Mouse (Mus musculus): Measurements from ENCODE around the gene Mtmr12. TPM values are rescaled to one million over a fixed set of nuclear protein-coding genes. Genes with fewer than 3 reads are reported as not detected.

The Mtmr12 gene
- polyA plus RNA-seq, 2 experiments = 16.6 to 20.7 TPM

DNA sequence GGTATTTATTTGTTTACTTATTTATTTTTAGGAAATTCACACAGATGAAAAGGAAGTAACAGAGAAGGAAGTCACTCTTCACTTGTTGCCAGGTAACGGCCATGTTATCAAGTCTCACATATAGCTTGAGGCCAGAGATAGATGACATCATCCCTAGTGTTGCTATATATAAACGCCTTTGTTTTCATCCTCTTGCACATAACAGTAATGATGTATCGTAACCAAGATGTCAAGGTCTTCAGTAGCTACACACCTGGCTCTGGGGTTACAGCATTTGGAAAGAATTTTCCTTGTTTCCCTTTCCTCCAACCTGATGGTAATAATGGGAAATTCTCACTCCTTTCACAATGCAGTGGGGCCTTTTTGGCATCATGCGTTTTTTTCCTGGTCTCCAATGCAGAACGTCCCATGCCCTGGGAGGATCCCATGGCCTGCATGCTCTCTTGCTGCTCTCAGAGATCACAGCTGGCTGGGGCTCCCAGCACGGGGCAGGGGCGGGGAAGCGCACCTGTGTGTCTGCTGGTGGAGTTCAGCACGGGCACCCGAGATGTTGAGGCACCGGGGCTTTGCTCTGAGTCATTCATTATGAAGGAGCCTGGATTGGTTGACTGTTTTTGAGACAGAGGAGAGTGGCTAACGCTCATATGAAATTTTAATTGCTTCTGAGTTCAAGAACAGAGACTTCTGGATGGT, 25.6 kb downstream of the Mtmr12 start:
- H3K9ac ChIP-seq (ENCODE audit: low read depth, low read length, severe bottlenecking) = no peak overlapping the region
- peaks cover 8% of the 10 kb centered on the region; the same call in 1 of the 2 replicates for H3K4me1 ChIP-seq (ENCODE audit: control insufficient read depth, insufficient read depth, low read length)
- H3K27me3 ChIP-seq (ENCODE audit: control insufficient read depth, insufficient read depth, low read length) = no peaks in the 10 kb centered on the region
- H3K9me3 ChIP-seq (ENCODE audit: control insufficient read depth, low read length) = no peaks in the 10 kb centered on the region
- WGBS = 47% methylated on average over 12 of the region's 12 CpGs
- peaks cover 26% of the 10 kb centered on the region for H3K36me3 ChIP-seq (ENCODE audit: control insufficient read depth, insufficient read depth, low read length)
- ATAC-seq (ENCODE audit: low FRiP score, low read depth) = peak; percentile 54; the same call in 1 of the 2 replicates
- H3K27ac ChIP-seq (replicated peaks; ENCODE audit: low read depth, low read length) = no peak overlapping the region
- no peak for TF ChIP-seq POLR2A (IDR thresholded peaks at IDR 0.05; ENCODE audit: borderline replicate concordance, extremely low read depth, insufficient read depth, insufficient read length)
- DNase-seq (ENCODE audit: low spot score) = peak; percentile 59
- no peak overlapping the region for H3K4me3 ChIP-seq (replicated peaks; ENCODE audit: low read length)
- H3K4me2 ChIP-seq (replicated peaks; ENCODE audit: low read depth, low read length, severe bottlenecking) = no peak overlapping the region

DNA sequence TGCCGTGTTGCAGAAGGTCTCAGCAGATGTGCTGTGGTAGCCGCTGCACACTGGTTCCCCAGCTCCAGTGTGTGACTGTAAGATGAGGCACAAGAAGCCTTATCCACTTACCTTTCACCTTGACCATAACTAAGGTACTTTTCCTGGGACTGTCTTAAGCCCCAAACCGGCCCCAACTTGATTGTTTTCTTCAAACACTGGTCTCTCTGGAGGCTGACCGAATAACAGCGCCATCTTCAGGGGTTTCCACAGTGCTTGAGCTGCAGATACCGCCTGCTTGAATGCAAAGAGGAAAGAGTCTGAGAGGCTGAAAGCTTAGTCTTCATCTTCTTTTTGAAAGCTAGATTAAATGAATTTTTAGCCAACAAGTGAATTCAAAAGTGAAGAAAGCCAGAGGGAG, 26.6 kb downstream of the Mtmr12 start:
- no peak for ATAC-seq (ENCODE audit: low FRiP score, low read depth)
- no peak overlapping the region for H3K9ac ChIP-seq (ENCODE audit: low read depth, low read length, severe bottlenecking)
- WGBS = 84% methylated on average over 6 of the region's 6 CpGs

DNA sequence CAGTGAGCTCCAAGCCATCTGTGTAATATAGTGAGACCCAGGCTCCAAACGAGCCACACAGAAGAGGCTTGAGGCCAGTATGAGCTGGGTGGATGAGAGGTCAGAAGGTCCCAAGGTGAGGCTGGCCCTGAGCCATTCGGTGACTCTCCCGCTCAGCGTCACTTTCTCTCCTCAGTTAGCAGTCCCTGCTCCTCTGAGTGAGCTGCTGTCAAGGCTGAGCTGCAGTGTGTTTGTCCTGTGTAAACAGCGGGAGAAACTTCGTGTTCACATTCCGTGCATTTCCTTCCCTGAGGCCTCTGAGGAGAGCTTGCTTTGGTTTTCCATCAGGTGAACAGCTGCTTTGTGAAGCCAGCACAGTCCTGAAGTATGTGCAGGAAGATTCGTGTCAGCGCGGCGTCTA, 27.6 kb downstream of the Mtmr12 start:
- ATAC-seq (ENCODE audit: low FRiP score, low read depth) = no peak
- Histone ChIP-seq H3K9me3 (ENCODE audit: control insufficient read depth, low read length) (no peaks in the 10 kb centered on the region), H3K4me3 (replicated peaks; ENCODE audit: low read length) (no peak overlapping the region), H3K36me3 (ENCODE audit: control insufficient read depth, insufficient read depth, low read length) (peaks cover 38% of the 10 kb centered on the region), H3K9ac (ENCODE audit: low read depth, low read length, severe bottlenecking) (no peak overlapping the region), H3K27me3 (ENCODE audit: control insufficient read depth, insufficient read depth, low read length) (no peaks in the 10 kb centered on the region), H3K4me2 (replicated peaks; ENCODE audit: low read depth, low read length, severe bottlenecking) (no peak overlapping the region), H3K4me1 (ENCODE audit: control insufficient read depth, insufficient read depth, low read length) (peaks cover 8% of the 10 kb centered on the region; the same call in 1 of the 2 replicates), H3K27ac (replicated peaks; ENCODE audit: low read depth, low read length) (no peak overlapping the region)
- DNase-seq (ENCODE audit: low spot score) = no peak
- 60% methylated on average over 11 of the region's 11 CpGs for whole genome bisulfite sequencing
- no peak for TF ChIP-seq POLR2A (IDR thresholded peaks at IDR 0.05; ENCODE audit: borderline replicate concordance, extremely low read depth, insufficient read depth, insufficient read length)

More for the DNA sequence above, 26.6 kb downstream of the Mtmr12 start:
- Histone ChIP-seq H3K36me3 (ENCODE audit: control insufficient read depth, insufficient read depth, low read length) (peaks cover 36% of the 10 kb centered on the region), H3K27ac (replicated peaks; ENCODE audit: low read depth, low read length) (no peak overlapping the region), H3K4me1 (ENCODE audit: control insufficient read depth, insufficient read depth, low read length) (peaks cover 8% of the 10 kb centered on the region; the same call in 1 of the 2 replicates), H3K9me3 (ENCODE audit: control insufficient read depth, low read length) (no peaks in the 10 kb centered on the region), H3K4me2 (replicated peaks; ENCODE audit: low read depth, low read length, severe bottlenecking) (no peak overlapping the region), H3K4me3 (replicated peaks; ENCODE audit: low read length) (no peak overlapping the region), H3K27me3 (ENCODE audit: control insufficient read depth, insufficient read depth, low read length) (no peaks in the 10 kb centered on the region)
- DNase-seq (ENCODE audit: low spot score) = no peak
- TF ChIP-seq POLR2A (IDR thresholded peaks at IDR 0.05; ENCODE audit: borderline replicate concordance, extremely low read depth, insufficient read depth, insufficient read length) = no peak

DNA sequence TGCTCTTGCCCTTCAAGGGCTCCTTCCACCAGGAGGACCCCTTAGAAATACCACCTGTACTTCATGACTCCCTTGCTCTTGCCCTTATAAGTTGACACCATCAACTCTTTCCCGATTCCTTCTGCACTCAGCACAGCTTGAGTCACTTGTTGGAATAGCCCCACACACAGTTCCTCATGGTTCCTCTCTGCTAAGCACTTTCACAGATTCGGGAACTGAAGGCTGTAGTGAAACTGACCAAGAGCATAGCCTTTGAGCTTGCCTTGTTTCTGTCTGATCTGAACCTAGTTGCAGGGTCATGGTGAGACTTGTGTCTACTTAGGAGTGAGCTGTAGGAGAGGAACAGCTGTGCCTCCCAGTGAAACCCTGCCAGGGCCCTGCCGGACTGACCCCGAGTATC, 28.2 kb downstream of the Mtmr12 start:
- no peaks in the 10 kb centered on the region for H3K27me3 ChIP-seq (ENCODE audit: control insufficient read depth, insufficient read depth, low read length)
- H3K4me1 ChIP-seq (ENCODE audit: control insufficient read depth, insufficient read depth, low read length) = peaks cover 8% of the 10 kb centered on the region; the same call in 1 of the 2 replicates
- no peak for TF ChIP-seq POLR2A (IDR thresholded peaks at IDR 0.05; ENCODE audit: borderline replicate concordance, extremely low read depth, insufficient read depth, insufficient read length)
- no peak overlapping the region for H3K4me3 ChIP-seq (replicated peaks; ENCODE audit: low read length)
- H3K9ac ChIP-seq (ENCODE audit: low read depth, low read length, severe bottlenecking) = no peak overlapping the region
- WGBS = 89% methylated on average over 4 of the region's 4 CpGs
- H3K27ac ChIP-seq (replicated peaks; ENCODE audit: low read depth, low read length) = no peak overlapping the region
- ATAC-seq (ENCODE audit: low FRiP score, low read depth) (no peak), DNase-seq (ENCODE audit: low spot score) (no peak)
- H3K36me3 ChIP-seq (ENCODE audit: control insufficient read depth, insufficient read depth, low read length) = peaks cover 44% of the 10 kb centered on the region
- H3K9me3 ChIP-seq (ENCODE audit: control insufficient read depth, low read length) = no peaks in the 10 kb centered on the region
- no peak overlapping the region for H3K4me2 ChIP-seq (replicated peaks; ENCODE audit: low read depth, low read length, severe bottlenecking)

DNA sequence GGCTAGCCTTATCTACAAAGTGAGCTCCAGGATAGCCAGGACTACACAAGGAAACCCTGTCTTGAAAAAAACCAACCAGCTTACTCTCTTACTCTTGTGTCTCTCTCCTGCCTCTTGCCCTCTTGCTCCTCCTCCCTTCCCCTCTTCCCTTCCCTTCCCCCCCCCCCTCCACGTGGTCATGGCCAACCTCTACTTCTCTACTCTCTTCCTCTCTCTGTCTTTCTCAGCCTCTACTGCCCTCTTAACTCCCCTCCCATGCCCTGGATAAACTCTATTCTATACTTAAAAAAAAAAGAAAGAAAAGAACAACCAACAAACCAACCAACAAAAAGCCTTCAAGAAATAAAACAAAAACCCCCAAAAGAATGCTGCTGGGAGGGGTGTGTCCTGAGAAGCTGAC, 30.7 kb downstream of the Mtmr12 start:
- no peak for DNase-seq (ENCODE audit: low spot score)
- H3K9me3 ChIP-seq (ENCODE audit: control insufficient read depth, low read length) = no peaks in the 10 kb centered on the region
- no peak for ATAC-seq (ENCODE audit: low FRiP score, low read depth)
- no peak overlapping the region for H3K4me3 ChIP-seq (replicated peaks; ENCODE audit: low read length)
- no peak overlapping the region for H3K4me2 ChIP-seq (replicated peaks; ENCODE audit: low read depth, low read length, severe bottlenecking)
- H3K4me1 ChIP-seq (ENCODE audit: control insufficient read depth, insufficient read depth, low read length) = peaks cover 3% of the 10 kb centered on the region; the same call in 1 of the 2 replicates
- H3K27me3 ChIP-seq (ENCODE audit: control insufficient read depth, insufficient read depth, low read length) = no peaks in the 10 kb centered on the region
- no peak for TF ChIP-seq POLR2A (IDR thresholded peaks at IDR 0.05; ENCODE audit: borderline replicate concordance, extremely low read depth, insufficient read depth, insufficient read length)
- H3K9ac ChIP-seq (ENCODE audit: low read depth, low read length, severe bottlenecking) = no peak overlapping the region
- H3K36me3 ChIP-seq (ENCODE audit: control insufficient read depth, insufficient read depth, low read length) = peaks cover 65% of the 10 kb centered on the region
- 54% methylated on average over 1 of the region's 1 CpGs for WGBS
- no peak overlapping the region for H3K27ac ChIP-seq (replicated peaks; ENCODE audit: low read depth, low read length)
